Mouse (Mus musculus): ENCODE data around the gene P3h4.

- no peak for TF ChIP-seq CTCF (IDR thresholded peaks at IDR 0.05; ENCODE audit: low read depth, low read length)
- TF ChIP-seq POLR2A (IDR thresholded peaks at IDR 0.05; ENCODE audit: insufficient read depth, low read length), result no peak
- TF ChIP-seq EP300 (IDR thresholded peaks at IDR 0.05; ENCODE audit: insufficient read depth, low read depth, low read length), result no peak
Observed at GRCm38 (mm10) chr11:100404456-100405074, 10.1 kb downstream of the P3h4 start.
